Mouse (Mus musculus): ENCODE results near the gene Lrmda.

The Lrmda gene

DNA sequence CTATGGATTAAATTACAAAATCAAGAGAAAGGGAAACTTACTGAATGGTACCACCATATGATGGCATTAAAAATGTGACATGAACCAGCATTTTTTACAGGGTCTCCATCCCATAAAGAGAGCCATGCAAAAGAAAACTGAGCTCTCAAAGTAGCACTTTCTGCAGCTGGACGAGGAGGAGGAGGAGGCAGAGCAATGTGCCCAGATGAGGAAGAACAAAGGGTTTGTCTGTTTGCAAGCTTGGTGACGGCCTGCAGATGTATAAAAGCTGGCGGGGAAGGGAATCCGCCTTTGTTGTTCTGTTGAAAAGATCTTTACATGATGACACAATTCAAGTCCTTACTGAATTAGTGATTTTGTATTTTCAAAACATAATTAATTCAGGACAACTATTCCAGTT lies 841.1 kb downstream of the Lrmda start:
- DNase-seq (ENCODE audit: low read depth): no peak

DNA sequence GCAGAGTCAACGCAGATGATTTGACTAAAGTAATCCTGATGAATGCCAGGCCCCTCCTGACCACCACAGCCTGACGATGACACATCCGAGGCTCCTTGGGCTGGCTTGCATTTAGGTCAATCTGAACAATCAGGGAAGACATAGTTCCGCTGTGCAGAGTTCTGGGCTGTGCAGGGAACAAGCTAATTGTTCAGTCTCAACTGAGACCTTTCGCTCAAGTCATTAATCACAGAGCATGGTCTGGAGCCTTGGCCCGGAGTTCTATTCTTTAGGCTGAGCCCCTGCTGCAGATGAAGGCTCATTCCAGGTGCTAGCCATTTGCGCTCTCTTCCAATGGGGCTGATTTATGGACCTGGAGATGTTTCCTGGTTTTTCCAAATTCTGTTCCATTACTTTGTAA lies 844.6 kb downstream of the Lrmda start:
- DNase-seq (ENCODE audit: low read depth): no peak

DNA sequence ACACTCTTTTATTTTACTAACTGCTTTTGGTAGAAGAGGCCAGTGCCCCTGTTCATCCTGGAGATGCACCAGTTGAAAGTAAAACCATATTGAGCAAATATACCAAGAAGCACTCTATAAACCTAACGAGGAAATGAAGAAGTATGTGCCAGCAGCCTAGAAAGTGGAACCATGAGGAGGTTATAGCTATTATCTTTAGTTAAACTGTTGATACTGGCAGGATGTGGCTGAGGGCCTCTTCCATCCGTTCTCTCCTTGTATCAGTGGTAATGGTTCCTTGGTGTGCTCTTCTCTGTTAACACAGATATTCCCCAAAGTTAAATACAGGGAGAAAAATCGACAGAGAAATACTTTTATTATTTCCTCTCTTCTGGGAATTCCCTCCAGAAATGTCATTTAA lies 855.1 kb downstream of the Lrmda start:
- no peak for DNase-seq (ENCODE audit: low read depth)

DNA sequence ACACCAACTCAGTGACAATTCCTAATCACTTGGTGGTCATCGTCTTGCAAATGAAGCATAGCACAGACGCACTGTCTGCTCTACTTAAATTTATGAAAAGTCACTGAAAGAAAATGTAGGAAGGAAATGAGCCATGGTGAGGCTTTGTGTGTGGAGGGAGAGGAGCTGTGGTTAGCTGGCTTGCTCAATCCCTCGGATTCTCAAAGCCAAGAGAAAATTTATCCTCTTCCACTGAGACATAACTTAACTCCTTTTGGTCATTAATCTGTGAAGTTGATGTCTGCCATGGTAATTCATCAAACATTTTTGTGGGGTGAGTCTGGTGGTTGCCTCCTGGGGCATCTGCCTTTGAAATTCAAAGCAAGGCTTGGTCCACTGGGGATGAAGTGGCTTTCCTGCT lies 867.7 kb downstream of the Lrmda start:
- DNase-seq (ENCODE audit: low read depth): peak; percentile 8

DNA sequence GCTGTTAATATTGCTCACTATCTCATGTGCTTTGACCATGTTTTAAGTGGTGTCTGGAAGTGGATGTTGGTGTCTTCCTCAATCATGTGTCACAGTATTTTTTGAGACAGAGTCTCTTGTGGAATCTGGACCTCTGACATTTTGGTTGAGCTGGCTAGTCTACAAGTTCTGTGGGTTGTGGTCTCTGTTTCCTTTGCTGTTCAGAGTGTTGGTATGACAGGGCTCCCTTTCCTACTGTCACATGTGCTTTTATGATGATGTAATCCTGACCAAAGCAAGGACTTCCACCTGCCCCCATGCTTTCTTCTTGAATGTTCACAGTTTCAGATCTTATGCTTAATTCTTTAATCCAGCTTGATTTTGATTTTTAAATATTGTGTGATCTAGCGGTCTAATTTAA lies 879.8 kb downstream of the Lrmda start:
- no peak for DNase-seq (ENCODE audit: low read depth)

DNA sequence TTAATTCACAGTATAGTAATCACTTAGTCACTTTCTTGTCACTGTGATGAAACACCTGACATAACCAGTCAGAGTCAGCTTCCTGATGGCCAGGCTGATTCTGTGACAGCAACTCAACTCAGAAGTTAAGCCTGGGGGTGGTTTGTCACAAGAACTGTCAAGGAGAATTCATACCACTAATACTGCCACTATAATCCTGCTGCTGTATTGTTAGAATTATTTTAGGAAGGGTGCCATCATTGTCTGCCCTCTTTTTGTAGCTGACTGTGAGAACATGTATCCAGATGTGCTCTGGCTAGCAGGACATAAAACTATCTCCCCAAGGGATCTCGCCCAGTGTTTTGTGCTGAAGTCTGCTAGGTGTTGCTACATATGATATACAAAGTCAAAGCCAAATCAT lies 882.6 kb downstream of the Lrmda start:
- DNase-seq (ENCODE audit: low read depth): no peak

DNA sequence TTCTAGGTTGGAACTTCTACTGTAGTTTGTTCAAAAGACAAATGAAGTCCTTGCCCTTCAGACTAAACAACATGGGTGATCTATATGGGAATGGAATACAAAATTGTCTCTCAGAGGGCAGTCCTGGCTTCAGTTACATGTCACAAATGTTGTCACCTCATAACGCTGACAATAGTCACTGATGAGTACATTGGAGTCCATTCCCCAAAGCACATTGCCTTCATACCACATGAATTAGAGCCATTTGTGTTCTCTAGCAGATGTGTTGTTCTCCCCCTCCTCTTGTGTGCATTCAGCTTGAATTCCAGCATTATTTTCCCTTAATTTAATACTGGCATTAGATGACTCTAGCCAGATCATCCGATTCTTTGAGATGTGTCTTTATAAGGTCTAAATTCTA lies 883.4 kb downstream of the Lrmda start:
- DNase-seq (ENCODE audit: low read depth): no peak

DNA sequence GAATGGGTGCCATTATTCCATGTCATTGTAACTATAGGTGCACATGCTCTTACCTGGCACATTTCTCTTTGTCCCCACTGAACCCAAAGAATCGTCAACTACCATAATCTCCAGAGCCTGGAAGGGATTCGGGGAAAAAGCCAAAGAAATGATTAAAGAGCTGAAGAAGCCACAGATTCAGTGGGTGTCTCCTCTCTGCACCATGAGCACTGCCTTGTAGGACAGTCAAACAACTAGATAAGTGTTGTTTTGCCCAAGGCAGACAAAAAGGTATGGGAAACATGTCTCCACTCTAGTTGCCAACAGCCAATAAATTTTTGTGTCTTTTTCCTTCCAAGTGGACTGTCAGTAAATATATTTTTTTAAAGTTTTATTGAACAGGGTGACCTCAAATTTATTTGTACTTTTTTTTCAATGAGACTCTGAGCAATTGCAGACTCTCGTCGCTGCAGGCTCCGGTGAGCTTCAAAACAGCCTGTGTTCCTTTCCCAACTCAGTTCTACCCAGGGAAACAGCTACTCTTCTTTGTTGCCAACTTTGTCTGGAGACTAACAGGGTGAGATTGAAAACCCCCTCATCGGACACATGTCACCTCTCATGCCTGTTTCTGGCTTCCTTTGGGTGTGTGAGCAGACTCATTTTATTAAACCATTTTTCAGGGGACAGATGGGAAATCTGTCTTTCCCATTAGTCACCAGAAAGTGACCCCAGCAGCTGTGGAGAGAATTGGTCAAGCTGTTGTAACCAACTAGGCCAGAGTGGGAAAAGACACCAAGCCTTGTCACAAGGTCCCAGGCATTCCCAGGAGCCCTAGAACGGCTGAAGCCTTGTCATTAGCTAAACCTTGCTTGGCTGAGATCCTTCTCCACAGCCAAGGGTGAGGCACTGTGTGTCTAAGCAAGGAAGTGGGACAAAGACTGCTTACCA lies 886.5 kb downstream of the Lrmda start:
- no peak for DNase-seq (ENCODE audit: low read depth)

DNA sequence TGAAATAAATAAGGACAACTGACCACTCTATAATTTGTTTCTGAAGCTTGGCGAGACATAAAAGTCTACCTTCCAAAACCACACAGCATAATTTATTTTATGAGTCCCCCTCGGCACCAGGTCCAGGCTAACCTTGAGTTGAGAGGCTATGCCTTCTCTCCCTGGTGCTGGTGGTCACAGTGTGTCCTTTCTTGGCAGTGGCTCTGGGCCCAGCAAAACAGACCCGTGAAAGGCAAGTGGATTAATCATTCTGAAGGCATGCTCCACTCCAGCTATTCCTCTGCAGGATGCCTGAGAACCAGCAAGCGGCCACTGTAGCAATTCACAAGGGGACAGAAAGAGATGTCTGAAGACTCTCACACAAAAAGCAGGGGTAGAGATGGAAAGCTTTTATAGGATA lies 887.2 kb downstream of the Lrmda start:
- no peak for DNase-seq (ENCODE audit: low read depth)

DNA sequence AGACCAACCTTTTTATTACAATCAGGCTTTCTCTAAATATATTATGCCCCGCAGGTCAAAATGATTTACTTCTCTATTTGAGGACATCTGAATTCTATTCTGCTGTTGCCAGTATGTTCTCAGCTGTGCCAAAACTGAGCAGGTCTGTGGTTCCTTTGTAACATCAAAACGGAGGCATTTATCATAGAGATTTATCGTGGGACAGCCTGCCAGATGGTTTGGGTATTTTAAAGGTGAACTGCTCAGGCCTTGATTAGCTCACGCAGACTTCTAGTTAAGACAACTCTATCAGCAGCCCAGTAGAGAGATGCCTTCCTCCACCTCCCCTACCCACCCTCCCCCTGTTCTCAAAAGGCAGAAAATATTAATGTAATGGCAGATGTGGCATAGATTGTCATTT lies 887.7 kb downstream of the Lrmda start:
- no peak for DNase-seq (ENCODE audit: low read depth)

DNA sequence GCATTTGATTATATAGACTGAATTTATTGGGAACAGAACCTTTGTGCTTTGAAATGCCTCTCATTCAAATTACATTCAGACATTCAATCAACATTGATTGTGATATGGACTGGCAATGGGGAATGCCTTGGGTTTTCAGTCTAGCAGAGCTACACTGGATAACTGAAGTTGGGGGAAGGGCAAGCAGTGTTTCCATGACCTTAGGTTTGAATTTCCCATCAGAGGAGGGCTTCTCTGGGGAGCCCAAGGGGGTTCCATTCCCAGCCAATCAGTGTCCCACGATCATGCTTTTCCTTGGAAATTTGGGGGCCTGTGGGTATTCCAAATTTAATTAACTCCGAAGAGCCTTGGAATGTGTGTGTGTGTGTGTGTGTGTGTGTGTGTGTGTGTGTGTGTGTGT lies 888.5 kb downstream of the Lrmda start:
- DNase-seq (ENCODE audit: low read depth): no peak

DNA sequence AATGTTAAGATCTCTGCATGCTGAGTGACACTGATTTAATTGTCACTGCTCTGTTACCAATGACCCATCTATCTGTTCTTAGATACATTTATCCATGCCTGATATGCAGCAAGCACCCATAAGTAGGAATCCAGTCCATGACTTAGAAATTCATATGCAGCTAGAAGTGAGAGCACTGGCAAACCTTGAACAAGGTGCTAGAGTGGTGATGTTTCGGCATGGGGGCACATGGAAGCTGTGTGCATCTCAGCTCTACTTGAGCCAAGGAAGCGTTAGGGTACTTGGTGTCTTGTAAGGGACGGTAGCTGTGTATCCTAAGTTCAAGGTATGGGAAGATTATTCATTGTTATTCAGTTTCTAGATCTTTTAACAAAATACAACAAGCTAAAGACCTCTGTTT lies 896.0 kb downstream of the Lrmda start:
- no peak for DNase-seq (ENCODE audit: low read depth)

DNA sequence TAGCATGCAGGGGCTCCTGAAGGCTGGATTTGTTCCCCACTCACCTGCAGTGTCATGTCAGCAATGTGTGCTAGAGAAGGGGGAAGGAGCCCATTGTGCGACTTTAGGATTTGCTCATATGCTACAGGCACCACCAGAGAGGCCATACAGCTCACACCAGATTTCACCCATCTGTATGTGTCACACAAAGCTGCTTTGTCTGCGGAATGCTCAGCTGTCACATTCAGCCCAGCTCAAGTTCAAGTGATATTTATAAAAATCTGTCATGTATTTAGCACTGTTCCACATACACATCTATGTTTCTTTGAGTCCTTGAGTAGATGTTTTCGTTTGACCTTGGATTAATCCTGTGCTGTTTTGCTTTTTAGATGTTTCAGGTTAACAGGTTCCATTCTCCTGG lies 899.0 kb downstream of the Lrmda start:
- DNase-seq (ENCODE audit: low read depth): no peak

DNA sequence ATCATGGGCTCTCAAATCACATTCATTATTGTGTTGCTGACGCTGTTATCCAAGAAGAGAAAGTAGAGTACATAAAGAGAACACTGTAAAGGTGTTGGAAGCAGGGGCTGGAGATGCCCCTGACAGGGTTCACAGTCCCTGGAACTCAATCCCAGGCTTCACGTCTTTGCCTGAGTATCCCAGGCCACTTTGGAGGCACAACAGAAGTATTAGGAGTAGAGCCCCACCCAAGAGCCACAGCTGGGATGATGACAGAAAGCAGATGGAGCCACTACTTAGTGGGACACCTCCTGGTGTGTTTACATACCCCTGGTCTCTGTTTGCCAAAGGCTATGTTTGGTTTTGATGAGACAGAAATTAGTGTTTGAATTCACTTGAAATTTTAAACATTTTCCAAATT lies 899.4 kb downstream of the Lrmda start:
- DNase-seq (ENCODE audit: low read depth): no peak

DNA sequence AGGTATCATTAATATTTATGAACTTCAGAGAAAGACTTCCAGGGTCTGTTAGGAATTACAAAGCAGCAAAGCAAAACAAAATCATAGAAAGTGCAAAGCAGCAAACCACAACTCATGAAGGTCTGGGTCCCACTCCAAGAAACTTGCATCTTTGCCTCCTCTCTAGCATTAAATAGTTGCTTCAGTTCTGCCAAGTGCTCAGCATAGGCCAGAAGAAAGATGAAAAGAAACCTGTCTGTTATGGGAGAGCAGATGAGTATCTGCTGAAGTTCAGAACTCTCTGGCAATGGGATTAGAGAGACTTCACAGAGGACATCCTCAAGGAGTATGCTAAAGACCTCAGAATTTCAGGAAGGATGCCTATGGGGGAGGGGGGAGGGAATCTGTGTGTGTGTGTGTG lies 901.6 kb downstream of the Lrmda start:
- no peak for DNase-seq (ENCODE audit: low read depth)

DNA sequence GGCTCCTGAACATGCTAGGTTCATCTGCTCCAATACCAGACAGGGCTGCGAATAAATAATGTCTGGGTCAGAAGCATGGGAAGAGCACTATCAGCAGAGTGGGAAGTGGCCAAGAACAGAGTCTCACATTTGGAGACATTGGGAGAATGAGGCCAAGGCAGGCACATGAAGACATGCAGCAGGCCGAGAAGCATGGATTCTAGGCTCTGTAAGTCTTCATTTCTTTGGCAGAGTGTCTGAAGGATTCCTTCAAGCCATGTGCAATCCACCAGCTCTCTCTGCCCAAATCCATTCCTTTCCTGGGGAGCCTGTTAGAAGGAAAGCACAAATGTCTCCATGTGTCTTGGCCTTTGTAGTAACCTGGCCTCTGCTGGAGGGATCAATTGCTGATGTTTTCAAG lies 902.3 kb downstream of the Lrmda start:
- no peak for DNase-seq (ENCODE audit: low read depth)

DNA sequence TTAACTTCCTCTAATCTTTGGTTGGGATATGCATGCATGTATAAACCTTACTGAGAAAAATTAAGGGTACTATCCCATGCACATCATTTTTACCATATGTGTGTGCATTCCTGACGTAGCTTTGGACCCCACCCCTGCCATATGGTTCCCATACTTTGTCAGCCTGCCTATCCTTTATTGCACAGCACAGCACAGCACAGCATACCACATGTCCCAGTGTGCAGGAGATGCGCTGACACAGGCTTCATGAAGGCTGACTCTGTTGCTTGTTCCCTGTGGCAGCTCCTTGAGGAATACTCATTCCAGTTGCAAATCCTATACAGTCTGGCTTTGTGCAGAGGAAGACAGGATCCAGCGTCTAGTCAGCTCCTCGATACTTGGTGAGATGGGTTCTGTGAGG lies 903.1 kb downstream of the Lrmda start:
- DNase-seq (ENCODE audit: low read depth): no peak

DNA sequence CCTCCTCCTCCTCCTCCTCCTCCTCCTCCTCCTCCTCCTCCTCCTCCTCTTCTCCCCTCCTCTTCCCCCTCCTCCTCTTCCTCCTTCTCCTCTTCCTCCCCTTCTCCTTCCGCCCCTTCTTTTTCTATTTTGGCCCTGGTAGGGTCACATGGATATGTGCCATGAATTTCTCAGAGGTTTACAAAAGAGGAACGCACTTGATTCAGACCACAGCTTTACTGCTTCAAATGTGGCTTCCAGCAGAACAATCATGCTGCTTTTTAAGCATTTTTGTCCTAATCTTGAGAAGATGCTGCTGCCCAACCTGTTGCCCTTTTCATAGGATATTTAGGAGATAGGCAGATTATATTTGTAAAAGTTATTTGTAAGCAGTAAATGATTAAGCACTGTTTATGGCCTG lies 903.7 kb downstream of the Lrmda start:
- DNase-seq (ENCODE audit: low read depth): no peak

DNA sequence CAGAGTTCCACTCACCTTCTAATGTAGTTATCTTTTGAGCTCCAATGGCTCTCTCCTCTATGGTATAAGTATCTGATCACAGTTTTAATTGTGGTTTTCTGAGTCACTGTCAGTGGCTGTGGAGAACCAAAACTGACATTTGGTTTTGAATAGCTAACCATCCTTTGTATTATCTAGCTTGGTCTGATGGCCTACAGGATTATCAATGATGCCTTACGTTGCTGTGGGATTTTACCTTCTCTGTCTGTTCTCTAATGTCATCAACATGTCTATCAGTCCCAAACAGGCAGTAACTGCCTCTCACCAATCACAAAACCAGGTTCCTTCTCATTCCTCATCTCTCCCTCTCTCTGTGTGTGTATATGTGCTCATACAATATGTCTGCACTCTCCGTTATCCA lies 908.8 kb downstream of the Lrmda start:
- DNase-seq (ENCODE audit: low read depth): peak; percentile 3

DNA sequence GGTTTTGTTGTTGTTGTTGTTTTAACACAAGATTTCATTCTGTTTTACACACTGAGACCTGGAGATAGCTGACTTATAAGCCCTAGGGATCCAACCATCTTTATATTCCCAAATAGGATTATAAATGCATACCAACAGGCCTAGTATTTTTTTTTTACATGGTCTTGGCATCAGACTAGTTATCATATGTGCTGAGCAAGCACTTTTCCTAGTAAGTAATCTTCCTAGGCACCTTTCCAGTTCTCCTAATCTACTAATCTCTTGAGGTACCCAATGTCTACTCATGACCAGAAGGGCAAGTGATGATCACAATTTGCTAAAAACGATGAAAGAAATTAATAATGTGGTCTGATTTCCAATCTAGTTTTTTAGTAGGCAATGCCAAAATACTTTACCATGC lies 909.2 kb downstream of the Lrmda start:
- no peak for DNase-seq (ENCODE audit: low read depth)

DNA sequence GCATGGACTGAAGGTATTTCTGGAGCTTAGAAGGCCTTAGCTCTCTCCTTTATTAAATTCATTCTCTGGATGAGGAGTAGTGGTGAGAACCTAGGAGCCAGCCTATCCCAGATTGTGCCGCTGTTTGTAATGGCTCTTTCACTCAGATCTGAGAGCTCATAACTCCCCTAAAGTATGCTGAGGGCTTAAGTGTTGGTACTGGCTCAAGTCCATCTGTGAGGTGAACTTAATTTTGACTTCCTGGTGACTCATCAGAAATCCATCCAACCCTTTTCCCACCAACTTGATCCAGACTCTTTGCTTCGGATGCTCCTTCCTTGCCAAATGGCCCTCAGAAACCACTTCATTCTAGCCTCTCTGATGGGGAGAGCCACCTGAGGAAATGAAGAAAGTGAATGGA lies 910.1 kb downstream of the Lrmda start:
- no peak for DNase-seq (ENCODE audit: low read depth)

DNA sequence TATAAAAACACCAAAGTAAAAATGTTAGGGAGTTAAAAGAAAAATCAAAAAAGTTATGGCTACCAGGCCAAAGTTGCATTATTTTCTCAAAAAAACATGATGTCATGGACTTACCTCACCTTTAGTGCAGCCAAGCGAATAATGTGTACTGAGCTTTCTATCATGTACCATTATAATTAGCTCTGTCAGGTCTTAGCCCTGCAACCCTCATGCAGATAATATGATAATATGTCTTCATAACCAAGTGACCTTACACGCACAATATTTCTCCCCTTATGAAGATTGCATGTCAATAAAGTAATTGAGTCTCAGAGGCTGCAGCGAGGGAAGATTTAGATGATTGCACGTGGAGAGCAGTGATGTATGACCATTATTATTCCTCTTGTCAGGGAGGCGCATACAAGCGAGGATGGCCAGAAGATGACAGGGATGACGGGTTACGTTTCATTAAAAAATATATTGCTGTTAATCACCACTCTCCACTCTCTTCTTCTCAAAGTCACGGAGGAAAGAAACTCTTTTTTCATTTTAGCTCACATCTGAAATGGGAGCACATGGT lies 911.1 kb downstream of the Lrmda start:
- DNase-seq (ENCODE audit: low read depth): no peak

DNA sequence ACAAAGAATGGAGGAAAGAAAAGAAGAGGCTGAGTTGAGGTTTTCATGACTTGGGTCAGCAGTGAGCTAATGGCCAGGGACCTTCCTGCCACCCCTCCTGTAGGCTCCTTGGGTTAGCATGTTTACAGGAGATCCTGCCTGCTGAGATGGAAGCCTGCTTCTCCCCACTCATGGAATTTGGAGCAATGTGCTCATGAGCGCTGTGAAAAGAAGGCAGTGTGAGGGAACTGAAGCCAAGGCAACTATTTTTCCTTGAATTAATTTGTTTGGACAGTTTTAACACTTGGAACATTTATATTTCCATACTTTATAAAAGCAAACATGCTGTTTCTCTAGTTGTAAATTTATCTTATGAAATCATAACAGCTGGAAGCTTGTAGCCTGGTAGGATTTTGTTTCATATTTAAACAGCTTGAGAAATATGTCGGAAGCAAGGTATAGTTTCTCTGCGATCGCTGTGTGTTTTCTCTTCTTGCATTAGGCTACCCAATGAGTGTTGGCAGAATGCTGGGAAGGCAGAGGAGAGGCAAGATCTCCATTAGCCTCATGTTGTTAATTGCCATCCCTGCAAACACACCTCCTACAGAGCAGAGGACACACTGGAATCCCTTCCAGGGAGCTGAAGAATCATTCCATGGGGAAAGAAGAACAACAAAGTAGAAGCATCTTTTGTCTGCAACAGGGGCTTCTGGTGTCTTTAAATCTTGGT lies 911.8 kb downstream of the Lrmda start:
- DNase-seq (ENCODE audit: low read depth): no peak
